Mouse (Mus musculus) CH12.LX (cell line): ENCODE results near the gene Fam160a2.

Experiments
- CHD2 ChIP-seq: IDR thresholded peaks from 2 replicates; pipeline ENCODE4 v1.6.1; 2011; ENCODE audit warnings: low read length, improper control_type of control experiment
- CTCF ChIP-seq, 2 experiments: IDR thresholded peaks in 1 of 2; conservative IDR thresholded peaks in 1 of 2; 2 replicates each; pipeline ENCODE4 v1.5.1; 2011 to 2012; ENCODE audit warnings: low read depth in 2 of 2, low read length in 2 of 2, improper control_type of control experiment in 1 of 2, inconsistent platforms in 1 of 2, mild to moderate bottlenecking in 1 of 2, moderate library complexity in 1 of 2
- ELF1 ChIP-seq: IDR thresholded peaks from 2 replicates; pipeline ENCODE4 v1.6.1; 2014; ENCODE audit warnings: low read depth, mild to moderate bottlenecking, inconsistent platforms, low read length, improper control_type of control experiment
- EP300 ChIP-seq: IDR thresholded peaks from 2 replicates; pipeline ENCODE4 v1.6.1; 2011; ENCODE audit warnings: low read length, improper control_type of control experiment
- JUND ChIP-seq: conservative IDR thresholded peaks from 2 replicates; pipeline ENCODE4 v1.6.1; 2011; ENCODE audit warnings: low read depth, low read length, improper control_type of control experiment
- KAT2A ChIP-seq: IDR thresholded peaks from 2 replicates; pipeline ENCODE4 v1.6.1; 2012; ENCODE audit warnings: low read length, improper control_type of control experiment, inconsistent platforms; ENCODE audit not compliant: insufficient replicate concordance
- MAFK ChIP-seq: IDR thresholded peaks from 2 replicates; pipeline ENCODE4 v1.6.1; 2011; ENCODE audit warnings: low read length, improper control_type of control experiment; ENCODE audit not compliant: insufficient replicate concordance
- MAZ ChIP-seq: IDR thresholded peaks from 2 replicates; pipeline ENCODE4 v1.6.1; 2012; ENCODE audit warnings: low read depth, mild to moderate bottlenecking, inconsistent platforms, low read length, improper control_type of control experiment, moderate library complexity
- MEF2A ChIP-seq: IDR thresholded peaks from 2 replicates; pipeline ENCODE4 v1.6.1; 2014; ENCODE audit warnings: low read depth, mild to moderate bottlenecking, inconsistent platforms, low read length, improper control_type of control experiment, borderline replicate concordance
- POLR2A ChIP-seq: IDR thresholded peaks from 2 replicates; pipeline ENCODE4 v1.6.1; 2011; ENCODE audit warnings: low read depth, mild to moderate bottlenecking, improper control_type of control experiment, low read length
- TCF12 ChIP-seq: IDR thresholded peaks from 2 replicates; pipeline ENCODE4 v1.6.1; 2014; ENCODE audit warnings: low read depth, mild to moderate bottlenecking, inconsistent platforms, low read length, improper control_type of control experiment
- ZNF384 ChIP-seq: IDR thresholded peaks from 2 replicates; pipeline ENCODE4 v1.6.1; 2012; ENCODE audit warnings: low read depth, low read length, improper control_type of control experiment, inconsistent platforms

- TF ChIP-seq CTCF (conservative IDR thresholded peaks at IDR 0.05 in 1 of 2, IDR thresholded peaks at IDR 0.05 in 1 of 2; ENCODE audit: low read depth in 2 of 2, low read length in 2 of 2) (no peak), TCF12 (no peak), EP300 (no peak), ELF1 (no peak), MEF2A (no peak), MAZ (no peak), POLR2A (no peak), MAFK (no peak), KAT2A (no peak), JUND (no peak), CHD2 (no peak), ZNF384 (no peak)
Observed at GRCm38 (mm10) chr7:105380329-105380728, 19.5 kb downstream of the Fam160a2 start.
